Mouse (Mus musculus) midbrain, embryonic 15.5 days (tissue): Measurements from ENCODE around the gene Hoxd8. TPM values are rescaled to one million over a fixed set of nuclear protein-coding genes. Genes with fewer than 3 reads are reported as not detected.
A peak's percentile ranks its signal among the peaks of the same experiment; 100 is the strongest.

Experiments used
- ATAC-seq: fragments of 200-750 bp; cut with Nextera tagmentation; replicated peaks from 2 replicates; pipeline ENCODE4 v1.8.0; 2017; ENCODE audit warnings: moderate TSS enrichment
- H3K27ac ChIP-seq: fragments of 300-500 bp; sonication (generic); 2 replicates; pipeline ENCODE4 v1.5.1; 2015; ENCODE audit warnings: mild to moderate bottlenecking, inconsistent platforms
- H3K27me3 ChIP-seq: fragments of 300-500 bp; sonication (generic); replicated peaks from 2 replicates; pipeline ENCODE4 v1.6.1; 2015; ENCODE audit warnings: inconsistent platforms
- H3K36me3 ChIP-seq: fragments of 300-500 bp; sonication (generic); replicated peaks from 2 replicates; pipeline ENCODE4 v1.6.1; 2015; ENCODE audit warnings: inconsistent platforms
- H3K4me1 ChIP-seq: fragments of 300-500 bp; sonication (generic); 2 replicates; pipeline ENCODE4 v1.6.1; 2015; ENCODE audit warnings: inconsistent platforms
- H3K4me2 ChIP-seq: fragments of 300-500 bp; sonication (generic); 2 replicates; pipeline ENCODE4 v1.6.1; 2015; ENCODE audit warnings: inconsistent platforms, mild to moderate bottlenecking, moderate library complexity
- H3K4me3 ChIP-seq: fragments of 300-500 bp; sonication (generic); 2 replicates; pipeline ENCODE4 v1.5.1; 2015; ENCODE audit warnings: mild to moderate bottlenecking, inconsistent platforms
- H3K9ac ChIP-seq: fragments of 300-500 bp; sonication (generic); 2 replicates; pipeline ENCODE4 v1.6.1; 2015; ENCODE audit warnings: mild to moderate bottlenecking, inconsistent platforms
- H3K9me3 ChIP-seq: fragments of 300-500 bp; sonication (generic); 2 replicates; pipeline ENCODE4 v1.6.1; 2016; ENCODE audit warnings: inconsistent platforms
- WGBS: fragments of 180-500 bp; shearing (Covaris S2); methylation state at CpG from one replicate; pipeline ENCODE4 v1.1.7; 2015; ENCODE audit warnings: mixed read lengths; 5-methylcytosine and 5-hydroxymethylcytosine counted together
- polyA plus RNA-seq: library from polyadenylated mRNA; unstranded; fragments of >200 nt; fragmentation: Nextera tagmentation; extraction: Ambion mirVana; gene quantifications from 2 replicates; pipeline ENCODE4 v1.2.1, GENCODE M21; 2015

Gene Hoxd8
- polyA plus RNA-seq, 1 experiment from 2014 or later: 0.10 TPM

DNA sequence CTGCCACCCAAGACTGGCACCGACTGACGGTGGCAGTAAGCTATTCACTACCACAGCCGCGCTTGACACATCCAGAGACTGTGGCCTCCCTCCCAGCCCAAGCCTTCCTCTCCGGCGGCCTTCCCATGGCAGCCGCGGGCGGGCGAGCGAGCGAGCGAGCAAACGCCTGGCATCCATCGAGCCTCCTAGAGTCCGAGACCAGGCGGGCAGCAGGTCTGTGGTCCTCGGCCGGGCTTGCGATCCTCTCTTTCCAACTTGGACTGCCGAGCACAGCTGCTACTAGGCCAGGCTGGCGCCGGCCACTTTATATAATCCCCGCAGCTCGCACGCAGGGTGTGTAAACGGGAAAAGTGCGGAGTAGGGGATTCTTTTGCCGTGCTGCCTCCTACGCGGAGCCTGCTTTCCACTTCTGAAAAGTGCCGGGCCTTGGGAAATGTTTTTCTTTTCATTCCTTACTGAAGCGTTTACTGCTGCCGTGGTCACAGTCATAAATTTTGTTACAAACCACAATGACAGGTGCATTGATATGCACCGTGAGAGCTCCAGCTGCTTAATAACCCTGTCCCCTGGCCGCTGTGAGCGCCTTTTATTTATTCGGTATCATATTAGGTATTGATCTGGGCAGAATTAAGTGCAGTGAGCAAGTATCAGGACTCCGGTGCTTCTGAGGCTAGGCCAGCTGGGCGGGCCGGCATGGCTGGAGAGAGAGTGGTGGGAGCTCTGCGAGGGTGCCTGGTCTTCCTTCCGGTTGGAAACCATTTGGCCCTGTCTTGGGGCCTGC lies 36.1 kb downstream of the Hoxd8 start:
- no peak for ATAC-seq
- Histone ChIP-seq H3K36me3 (no peaks in the 10 kb centered on the region), H3K9me3 (no peaks in the 10 kb centered on the region), H3K4me1 (peaks cover 5% of the 10 kb centered on the region), H3K27me3 (peaks cover 97% of the 10 kb centered on the region), H3K9ac (no peak overlapping the region), H3K4me2 (no peak overlapping the region), H3K27ac (no peak overlapping the region), H3K4me3 (0 out of 2 replicates have a peak overlapping the region, but pooled peaks have one; percentile 5)
- under 1% methylated on average over 43 of the region's 43 CpGs for WGBS

DNA sequence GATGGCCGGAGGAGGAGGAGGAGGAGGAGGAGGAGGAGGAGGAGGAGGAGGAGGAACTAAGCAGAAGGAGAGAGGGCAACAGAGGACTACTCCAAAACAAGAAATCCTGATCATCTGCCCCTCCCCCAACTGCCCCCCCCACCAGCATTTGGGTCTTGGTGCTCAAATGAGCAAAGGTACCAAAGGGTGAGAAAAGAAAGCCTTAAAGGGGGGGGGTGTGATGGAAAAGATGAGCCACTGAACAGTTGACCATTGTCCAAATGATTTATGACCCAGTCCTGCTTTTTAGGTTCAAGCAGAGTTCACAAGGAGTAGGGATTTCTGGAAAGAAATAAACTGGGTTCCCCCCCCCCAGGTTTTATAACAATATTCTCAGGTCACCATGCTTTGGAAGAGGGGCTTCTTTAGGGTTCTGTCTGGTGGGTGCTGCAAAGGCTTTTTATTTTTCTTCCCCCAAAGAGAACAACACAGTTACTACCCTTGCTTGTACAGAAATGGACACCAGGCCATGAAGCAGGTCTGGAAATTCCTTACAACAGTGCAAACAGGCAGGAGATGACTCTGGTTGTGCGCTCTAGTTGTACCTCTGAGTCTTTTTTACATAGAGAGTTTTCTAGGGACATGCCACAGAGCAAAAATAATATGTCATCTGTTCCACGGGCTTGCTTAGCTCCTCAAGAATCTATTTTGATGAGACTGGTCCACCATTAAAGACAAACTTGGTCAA lies 37.0 kb downstream of the Hoxd8 start:
- Histone ChIP-seq H3K4me2 (no peak overlapping the region), H3K27me3 (peaks cover 97% of the 10 kb centered on the region), H3K4me3 (no peak overlapping the region), H3K9ac (no peak overlapping the region), H3K27ac (no peak overlapping the region), H3K4me1 (no peaks in the 10 kb centered on the region; the same call in 1 of the 2 replicates), H3K36me3 (no peaks in the 10 kb centered on the region), H3K9me3 (no peaks in the 10 kb centered on the region)
- no peak for ATAC-seq
- 28% methylated on average over 2 of the region's 3 CpGs for WGBS

DNA sequence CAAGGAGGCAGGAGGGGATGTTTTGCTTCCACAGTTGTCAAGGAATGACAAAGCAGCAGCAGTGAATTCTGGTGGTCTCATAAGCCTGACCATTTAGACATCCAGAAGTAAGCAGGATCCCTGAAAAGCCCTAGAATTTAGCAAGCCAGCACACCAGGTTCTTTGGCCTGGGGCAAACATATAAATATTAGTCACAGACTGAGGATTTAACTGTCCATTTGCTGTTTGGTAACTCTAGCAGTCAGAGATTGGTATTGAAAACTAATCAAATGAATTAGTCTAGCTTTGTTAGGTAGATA lies 37.5 kb downstream of the Hoxd8 start:
- no peaks in the 10 kb centered on the region for H3K4me1 ChIP-seq
- H3K27ac ChIP-seq: no peak overlapping the region
- H3K4me2 ChIP-seq: no peak overlapping the region
- peaks cover 97% of the 10 kb centered on the region for H3K27me3 ChIP-seq
- H3K36me3 ChIP-seq: no peaks in the 10 kb centered on the region
- H3K9ac ChIP-seq: no peak overlapping the region
- H3K4me3 ChIP-seq: no peak overlapping the region
- H3K9me3 ChIP-seq: no peaks in the 10 kb centered on the region
- ATAC-seq: no peak

DNA sequence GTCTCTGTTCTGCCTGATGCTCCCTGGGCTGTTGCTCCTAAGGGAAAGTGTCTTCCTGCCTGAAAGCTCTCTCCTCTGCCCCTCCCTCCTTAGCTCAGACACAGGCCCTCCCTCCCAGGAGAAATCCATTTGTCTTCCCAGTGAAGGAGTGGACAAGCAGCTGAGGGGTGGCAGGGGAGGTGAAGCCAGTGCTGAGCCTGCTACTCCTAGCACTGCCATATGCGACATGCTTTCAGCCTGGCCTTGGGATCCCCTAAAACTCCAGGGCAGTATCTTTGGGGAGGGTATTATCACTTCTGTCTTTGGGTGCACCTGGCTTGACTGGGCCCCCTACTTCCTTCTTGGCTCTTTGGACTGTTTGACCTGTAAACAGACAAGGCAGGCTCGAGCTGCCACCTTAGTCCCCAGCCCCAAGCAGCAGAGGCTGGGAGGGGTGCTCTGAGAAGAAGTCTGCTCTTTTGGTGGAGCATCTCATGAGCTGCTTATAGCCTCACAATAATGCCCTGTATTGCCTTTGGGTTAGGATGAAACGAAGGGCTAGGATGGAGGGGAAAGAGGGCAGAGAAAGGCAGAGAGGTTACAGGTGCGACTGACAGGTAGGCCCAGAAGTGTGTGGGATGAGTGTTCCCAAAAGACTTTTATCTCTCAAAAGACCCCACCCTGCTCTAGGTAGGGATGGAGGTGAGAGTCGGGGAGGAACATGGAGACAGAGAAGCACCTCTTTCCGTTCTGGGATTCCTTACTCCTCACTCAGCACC lies 41.3 kb downstream of the Hoxd8 start:
- Histone ChIP-seq H3K27ac (no peak overlapping the region), H3K27me3 (peaks cover 92% of the 10 kb centered on the region), H3K9me3 (no peaks in the 10 kb centered on the region), H3K4me1 (peaks cover 9% of the 10 kb centered on the region), H3K9ac (no peak overlapping the region), H3K4me2 (no peak overlapping the region), H3K4me3 (no peak overlapping the region), H3K36me3 (no peaks in the 10 kb centered on the region)
- WGBS: under 1% methylated on average over 6 of the region's 6 CpGs
- ATAC-seq: no peak

DNA sequence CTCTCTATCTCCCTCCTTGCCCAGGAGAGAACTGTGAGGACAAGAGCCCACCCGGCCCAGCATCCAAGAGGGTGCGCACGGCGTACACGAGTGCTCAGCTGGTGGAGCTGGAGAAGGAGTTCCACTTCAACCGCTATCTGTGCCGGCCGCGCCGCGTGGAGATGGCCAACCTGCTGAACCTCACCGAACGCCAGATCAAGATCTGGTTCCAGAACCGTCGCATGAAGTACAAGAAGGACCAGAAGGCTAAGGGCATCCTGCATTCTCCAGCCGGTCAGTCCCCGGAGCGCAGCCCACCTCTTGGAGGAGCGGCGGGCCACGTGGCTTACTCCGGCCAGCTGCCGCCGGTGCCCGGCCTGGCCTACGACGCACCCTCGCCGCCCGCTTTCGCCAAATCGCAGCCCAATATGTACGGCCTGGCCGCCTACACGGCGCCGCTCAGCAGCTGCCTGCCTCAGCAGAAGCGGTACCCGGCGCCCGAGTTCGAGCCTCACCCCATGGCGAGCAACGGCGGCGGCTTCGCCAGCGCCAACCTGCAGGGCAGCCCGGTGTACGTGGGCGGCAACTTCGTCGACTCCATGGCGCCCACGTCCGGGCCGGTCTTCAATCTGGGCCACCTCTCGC lies 42.0 kb downstream of the Hoxd8 start:
- Histone ChIP-seq H3K36me3 (no peaks in the 10 kb centered on the region), H3K9ac (no peak overlapping the region), H3K4me2 (no peak overlapping the region), H3K9me3 (no peaks in the 10 kb centered on the region), H3K4me1 (peaks cover 9% of the 10 kb centered on the region), H3K27me3 (peaks cover 94% of the 10 kb centered on the region), H3K27ac (no peak overlapping the region), H3K4me3 (no peak overlapping the region)
- WGBS: 1% methylated on average over 58 of the region's 58 CpGs
- no peak for ATAC-seq

DNA sequence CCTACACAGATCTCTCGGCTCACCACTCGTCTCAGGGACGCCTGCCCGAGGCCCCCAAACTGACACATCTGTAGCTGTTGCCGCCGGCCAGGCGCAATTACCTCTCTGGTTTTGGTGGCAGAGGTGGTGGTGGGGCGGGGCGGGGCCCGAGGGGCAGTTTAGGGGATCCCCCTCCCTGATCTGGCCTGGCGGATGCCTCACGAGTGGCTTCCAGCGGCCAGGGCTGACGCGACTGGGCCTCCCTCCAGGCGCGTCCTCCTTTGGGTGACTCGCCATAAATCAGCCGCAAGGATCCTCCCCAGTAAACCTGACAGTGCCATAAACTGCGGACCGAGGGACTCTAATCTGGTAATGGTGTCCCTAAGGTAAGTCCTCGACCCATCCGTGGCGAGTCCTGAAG lies 42.6 kb downstream of the Hoxd8 start:
- no peak for ATAC-seq
- Histone ChIP-seq H3K9me3 (no peaks in the 10 kb centered on the region), H3K36me3 (no peaks in the 10 kb centered on the region), H3K4me1 (peaks cover 9% of the 10 kb centered on the region), H3K4me3 (no peak overlapping the region), H3K4me2 (no peak overlapping the region), H3K9ac (no peak overlapping the region), H3K27me3 (peaks cover 94% of the 10 kb centered on the region), H3K27ac (no peak overlapping the region)
- 1% methylated on average over 23 of the region's 24 CpGs for WGBS

DNA sequence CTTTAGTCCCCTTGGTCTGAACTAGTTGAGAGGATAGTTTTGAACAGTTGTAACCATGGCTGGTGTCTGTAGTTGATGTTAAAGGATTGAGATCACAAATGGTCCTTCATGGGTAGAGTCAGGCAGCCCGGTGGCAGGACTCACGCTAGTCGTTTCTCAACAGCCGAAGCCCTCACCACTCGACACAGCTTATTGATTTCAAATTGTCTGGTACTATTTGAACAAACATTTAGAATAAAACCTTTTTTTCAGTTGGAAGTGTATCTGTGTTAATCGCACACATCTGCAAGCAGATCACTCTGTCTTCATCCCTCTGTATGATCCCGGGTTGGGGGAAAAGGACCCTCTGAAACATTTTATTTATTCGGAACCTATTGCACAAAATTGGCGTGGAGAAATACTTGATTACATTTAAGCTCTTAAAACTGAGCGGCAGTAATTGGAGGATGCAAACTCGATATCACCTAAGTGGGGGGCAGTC lies 43.3 kb downstream of the Hoxd8 start:
- peaks cover 12% of the 10 kb centered on the region for H3K4me1 ChIP-seq
- no peak overlapping the region for H3K4me2 ChIP-seq
- no peak overlapping the region for H3K9ac ChIP-seq
- WGBS: 4% methylated on average over 11 of the region's 11 CpGs
- no peak overlapping the region for H3K27ac ChIP-seq
- H3K9me3 ChIP-seq: no peaks in the 10 kb centered on the region
- no peak overlapping the region for H3K4me3 ChIP-seq
- ATAC-seq: no peak
- H3K36me3 ChIP-seq: no peaks in the 10 kb centered on the region
- H3K27me3 ChIP-seq: peaks cover 93% of the 10 kb centered on the region

DNA sequence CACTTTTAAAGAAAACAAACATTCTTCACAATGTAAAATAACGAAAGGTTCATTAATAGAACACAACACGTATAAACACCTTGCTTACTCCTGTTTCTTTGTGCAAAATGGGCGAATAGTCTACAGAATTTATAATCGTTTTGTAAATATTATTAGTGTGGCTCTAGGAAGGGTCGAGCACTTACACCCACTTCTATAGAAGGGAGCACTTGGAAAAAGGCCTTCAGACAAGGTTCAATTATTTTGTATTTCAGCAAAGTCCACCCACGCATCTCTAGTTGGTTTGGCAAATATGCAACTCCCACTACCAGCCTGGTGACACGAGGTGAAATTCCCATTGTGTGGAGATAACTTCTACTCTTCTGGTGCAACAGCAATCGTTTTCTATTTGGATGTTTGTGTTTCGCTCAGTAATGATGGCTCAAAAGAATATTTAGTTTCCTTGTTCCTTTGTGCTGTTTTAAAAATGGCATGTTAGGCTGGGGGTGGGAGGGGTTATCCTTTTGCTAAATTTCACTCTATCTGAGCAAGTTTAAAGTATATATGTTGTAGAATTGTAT lies 44.1 kb downstream of the Hoxd8 start:
- no peaks in the 10 kb centered on the region for H3K9me3 ChIP-seq
- ATAC-seq: no peak
- H3K36me3 ChIP-seq: no peaks in the 10 kb centered on the region
- no peak overlapping the region for H3K4me2 ChIP-seq
- no peak overlapping the region for H3K27ac ChIP-seq
- H3K9ac ChIP-seq: no peak overlapping the region
- no peak overlapping the region for H3K4me3 ChIP-seq
- 3% methylated on average over 9 of the region's 9 CpGs for WGBS
- H3K27me3 ChIP-seq: peaks cover 94% of the 10 kb centered on the region
- H3K4me1 ChIP-seq: peaks cover 17% of the 10 kb centered on the region

DNA sequence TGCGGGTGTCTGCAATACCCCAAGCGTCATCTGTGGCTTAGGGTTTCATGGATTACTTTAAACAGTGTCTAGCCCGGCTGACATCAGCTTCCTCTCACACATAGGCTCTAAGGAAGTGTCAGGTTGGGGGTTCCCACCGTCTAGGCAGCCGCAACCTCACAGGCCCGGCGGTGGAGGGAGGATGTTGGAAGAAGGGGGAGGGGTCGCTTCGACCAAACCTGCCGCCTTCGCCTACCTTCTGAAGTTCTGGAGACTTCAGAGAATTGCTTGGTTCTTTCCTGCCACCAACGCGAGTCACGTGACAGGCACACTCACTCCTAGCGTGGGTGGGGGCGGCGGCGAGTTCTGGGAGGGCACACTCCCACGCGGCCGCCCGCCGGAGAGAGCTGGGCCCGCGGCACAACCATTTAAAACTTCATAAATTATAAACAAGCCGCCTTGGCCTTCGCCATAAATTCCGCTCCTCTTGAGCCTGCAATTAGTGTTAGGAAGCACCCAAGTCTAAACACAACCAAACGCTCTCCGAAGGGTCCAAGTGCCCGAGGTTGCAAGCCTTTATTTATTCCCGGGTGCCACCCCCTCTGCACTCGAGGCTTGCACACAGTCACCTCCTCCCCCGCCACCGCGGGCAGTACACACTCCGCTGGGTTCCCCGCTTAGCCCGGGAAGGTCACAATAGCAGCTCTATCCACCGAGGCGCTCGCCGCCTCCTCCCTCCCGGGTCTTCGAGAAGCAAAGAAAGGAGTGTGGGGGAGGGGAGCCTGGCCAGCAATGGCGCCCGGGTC lies 45.1 kb downstream of the Hoxd8 start:
- no peaks in the 10 kb centered on the region for H3K9me3 ChIP-seq
- H3K4me3 ChIP-seq: peak overlapping the region; percentile 7; the same call in 1 of the 2 replicates
- under 1% methylated on average over 47 of the region's 47 CpGs for WGBS
- H3K27me3 ChIP-seq: peaks cover 94% of the 10 kb centered on the region
- peaks cover 17% of the 10 kb centered on the region for H3K4me1 ChIP-seq
- no peak overlapping the region for H3K27ac ChIP-seq
- H3K4me2 ChIP-seq: peak overlapping the region; percentile 36
- no peak overlapping the region for H3K9ac ChIP-seq
- ATAC-seq: no peak
- no peaks in the 10 kb centered on the region for H3K36me3 ChIP-seq

DNA sequence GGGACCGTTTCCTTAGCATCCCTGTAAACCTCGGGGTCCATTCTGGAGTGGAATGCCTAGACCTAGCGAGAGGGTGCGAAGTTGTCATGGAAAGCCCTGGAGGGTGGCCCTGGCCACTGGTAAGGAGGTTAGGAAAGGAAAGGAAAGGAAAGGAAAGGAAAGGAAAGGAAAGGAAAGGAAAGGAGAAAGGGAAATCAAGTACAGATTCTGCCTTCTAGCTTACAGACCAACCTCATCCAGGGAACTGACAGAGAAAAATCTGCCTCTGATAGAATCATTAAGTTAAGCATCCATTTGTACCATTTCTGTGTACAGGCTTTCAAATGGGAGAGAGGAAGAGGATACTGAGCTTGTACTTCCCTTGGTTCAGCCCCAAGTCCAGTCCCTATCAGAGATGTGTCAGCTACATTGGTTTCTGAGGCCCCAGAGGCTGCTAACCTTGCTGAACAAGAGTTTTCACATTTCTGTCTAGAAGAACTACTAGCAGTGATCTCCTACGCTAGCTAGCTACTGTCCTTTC lies 46.4 kb downstream of the Hoxd8 start:
- peaks cover 91% of the 10 kb centered on the region for H3K27me3 ChIP-seq
- no peak overlapping the region for H3K4me2 ChIP-seq
- no peak overlapping the region for H3K9ac ChIP-seq
- peaks cover 17% of the 10 kb centered on the region for H3K4me1 ChIP-seq
- WGBS: 16% methylated on average over 5 of the region's 5 CpGs
- H3K4me3 ChIP-seq: no peak overlapping the region
- H3K9me3 ChIP-seq: no peaks in the 10 kb centered on the region
- H3K27ac ChIP-seq: no peak overlapping the region
- no peak for ATAC-seq
- H3K36me3 ChIP-seq: no peaks in the 10 kb centered on the region

DNA sequence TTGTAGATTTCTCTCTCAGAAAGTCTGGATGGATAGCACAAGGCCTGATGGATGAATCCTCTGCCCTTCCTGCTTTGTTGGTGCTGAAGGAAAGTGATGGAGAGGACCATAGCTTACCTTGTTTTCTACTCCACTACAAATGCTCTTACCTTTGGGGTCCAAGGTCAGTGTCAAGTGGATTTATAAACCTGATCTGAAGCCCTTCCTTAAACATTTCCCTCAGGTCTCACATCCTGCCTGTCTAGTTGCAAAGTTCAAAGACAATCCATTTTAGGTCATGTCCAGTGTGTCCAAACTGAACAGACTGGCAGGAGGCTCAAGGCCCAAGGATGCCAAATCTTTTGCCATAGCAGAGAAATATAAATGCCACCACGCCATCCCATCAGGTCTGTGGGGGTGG lies 47.4 kb downstream of the Hoxd8 start:
- WGBS: 60% methylated on average over 1 of the region's 1 CpGs
- H3K27ac ChIP-seq: no peak overlapping the region
- H3K9ac ChIP-seq: no peak overlapping the region
- H3K4me2 ChIP-seq: no peak overlapping the region
- H3K4me1 ChIP-seq: peaks cover 17% of the 10 kb centered on the region
- no peaks in the 10 kb centered on the region for H3K36me3 ChIP-seq
- peaks cover 90% of the 10 kb centered on the region for H3K27me3 ChIP-seq
- ATAC-seq: no peak
- H3K9me3 ChIP-seq: no peaks in the 10 kb centered on the region
- no peak overlapping the region for H3K4me3 ChIP-seq
